Mouse (Mus musculus) ES-Bruce4 (cell line): Measurements from ENCODE around the gene Slfn4. TPM values are rescaled to one million over a fixed set of nuclear protein-coding genes. Genes with fewer than 3 reads are reported as not detected.
"Not testable (repeated sequence)": the region's sequence is repeated elsewhere in the genome, so short reads cannot be mapped to it uniquely, and the experiment has no call there.

Source experiments
- H3K27ac ChIP-seq: 2 replicates; pipeline ENCODE4 v1.5.1; 2012; ENCODE audit warnings: low read length, inconsistent platforms; ENCODE audit not compliant: insufficient read depth
- H3K27me3 ChIP-seq: 2 replicates; pipeline ENCODE4 v1.6.1; 2012; ENCODE audit warnings: mild to moderate bottlenecking, low read length, inconsistent platforms; ENCODE audit not compliant: control insufficient read depth, poor library complexity, insufficient read depth, severe bottlenecking
- H3K36me3 ChIP-seq: 2 replicates; pipeline ENCODE4 v1.6.1; 2012; ENCODE audit warnings: inconsistent platforms, mild to moderate bottlenecking, low read length, moderate library complexity; ENCODE audit not compliant: control insufficient read depth, poor library complexity, insufficient read depth, severe bottlenecking
- H3K4me1 ChIP-seq: one replicate; pipeline ENCODE4 v1.8.1; 2011; ENCODE audit warnings: low read length; ENCODE audit not compliant: control insufficient read depth, insufficient read depth
- H3K4me3 ChIP-seq: 2 replicates; pipeline ENCODE4 v1.5.1; 2011; ENCODE audit warnings: low read depth, mild to moderate bottlenecking, low read length
- H3K9ac ChIP-seq: 2 replicates; pipeline ENCODE4 v1.6.1; 2012; ENCODE audit warnings: low read depth, mild to moderate bottlenecking, inconsistent platforms; ENCODE audit not compliant: poor library complexity, severe bottlenecking
- H3K9me3 ChIP-seq: replicated peaks from 2 replicates; pipeline ENCODE4 v1.6.1; 2012; ENCODE audit warnings: mild to moderate bottlenecking, low read length, inconsistent platforms; ENCODE audit not compliant: control insufficient read depth, poor library complexity, insufficient read depth, severe bottlenecking
- CTCF ChIP-seq: IDR thresholded peaks from one replicate; pipeline ENCODE4 v1.8.1; 2011; ENCODE audit warnings: low read depth, low read length
- EP300 ChIP-seq: IDR thresholded peaks from 2 replicates; pipeline ENCODE4 v1.6.1; 2011; ENCODE audit warnings: low read depth, low read length; ENCODE audit not compliant: insufficient read depth
- POLR2A ChIP-seq: IDR thresholded peaks from one replicate; pipeline ENCODE4 v1.8.1; 2011; ENCODE audit warnings: low read length; ENCODE audit not compliant: insufficient read depth
- polyA plus RNA-seq: library from polyadenylated mRNA; stranded (reverse); fragments of >200 nt; gene quantifications from 2 replicates; pipeline ENCODE4 v1.2.4, GENCODE M21; 2011; ENCODE audit warnings: low read depth; ENCODE audit not compliant: missing spikeins, insufficient read depth, insufficient read length

The Slfn4 gene
- polyA plus RNA-seq = not detected in 2 replicates

GRCm38 (mm10) chr11:83174948-83175539 lies at the start of gene Slfn4:
TSS of gene Slfn4 (plus strand) at chr11:83175186.
- Histone ChIP-seq H3K9me3 (no peaks in the 10 kb centered on the region), H3K9ac (no peak within 1 kb of the TSS), H3K4me1 (no peaks in the 10 kb centered on the region), H3K27me3 (no peaks in the 10 kb centered on the region), H3K4me3 (no peak within 1 kb of the TSS), H3K27ac (no peak within 1 kb of the TSS), H3K36me3 (no peaks in the 10 kb centered on the region)
- TF ChIP-seq EP300 (no peak), POLR2A (no peak), CTCF (no peak)

- not testable (repeated sequence) for H3K27me3 ChIP-seq, H3K9ac ChIP-seq, H3K36me3 ChIP-seq, H3K4me3 ChIP-seq, H3K4me1 ChIP-seq, H3K9me3 ChIP-seq, H3K27ac ChIP-seq
Measured at GRCm38 (mm10) chr11:83125633-83126032, 49.4 kb upstream of the Slfn4 start.

GRCm38 (mm10) chr11:83137253-83137652 lies 37.7 kb upstream of the Slfn4 start:
- H3K9ac ChIP-seq, H3K4me3 ChIP-seq, H3K9me3 ChIP-seq, H3K36me3 ChIP-seq, H3K4me1 ChIP-seq, H3K27ac ChIP-seq, H3K27me3 ChIP-seq: not testable (repeated sequence)

- not testable (repeated sequence) for H3K9ac ChIP-seq, H3K36me3 ChIP-seq, H3K9me3 ChIP-seq, H3K27me3 ChIP-seq, H3K27ac ChIP-seq, H3K4me1 ChIP-seq, H3K4me3 ChIP-seq
Measured at GRCm38 (mm10) chr11:83148939-83149338, 26.0 kb upstream of the Slfn4 start.

GRCm38 (mm10) chr11:83191134-83191893 lies 16.3 kb downstream of the Slfn4 start, which contains the start of gene Slfn3:
TSS of gene Slfn3 (plus strand) at chr11:83191330.
- H3K27me3 ChIP-seq = no peaks in the 10 kb centered on the region; the same call in 1 of the 2 replicates
- no peak within 1 kb of the TSS for H3K9ac ChIP-seq
- H3K4me3 ChIP-seq = peak within 1 kb of the TSS; percentile 12; the same call in 1 of the 2 replicates
- no peaks in the 10 kb centered on the region for H3K4me1 ChIP-seq
- TF ChIP-seq CTCF (no peak), EP300 (no peak), POLR2A (no peak)
- H3K36me3 ChIP-seq = no peaks in the 10 kb centered on the region
- H3K9me3 ChIP-seq = no peaks in the 10 kb centered on the region
- H3K27ac ChIP-seq = no peak within 1 kb of the TSS

- H3K36me3 ChIP-seq = no peaks in the 10 kb centered on the region
- no peak overlapping the region for H3K9ac ChIP-seq
- H3K9me3 ChIP-seq = no peaks in the 10 kb centered on the region
- no peaks in the 10 kb centered on the region; the same call in 1 of the 2 replicates for H3K27me3 ChIP-seq
- H3K4me1 ChIP-seq = no peaks in the 10 kb centered on the region
- TF ChIP-seq CTCF = no peak
- no peak for TF ChIP-seq POLR2A
- TF ChIP-seq EP300 = no peak
- H3K27ac ChIP-seq = no peak overlapping the region
- no peak overlapping the region for H3K4me3 ChIP-seq
Measured at GRCm38 (mm10) chr11:83192001-83192400, 17.0 kb downstream of the Slfn4 start.
